Mouse (Mus musculus) liver, adult 2 months (tissue): Measurements from ENCODE around the gene Arid5b.

Source experiments
- CTCF ChIP-seq: fragments of 200-500 bp; IDR thresholded peaks from 2 replicates; pipeline ENCODE4 v1.5.1; 2011; ENCODE audit warnings: low read depth, low read length, control low read depth
- POLR2A ChIP-seq: fragments of 200-500 bp; IDR thresholded peaks from 2 replicates; pipeline ENCODE4 v1.6.1; 2011; ENCODE audit warnings: low read length, control low read depth; ENCODE audit not compliant: insufficient read depth; ENCODE audit errors: extremely low read depth

GRCm38 (mm10) chr10:68175811-68176210, 102.7 kb downstream of the Arid5b start:
- TF ChIP-seq CTCF (no peak), POLR2A (no peak)
